Mouse (Mus musculus) cortical plate, adult 2 months (tissue): Measurements from ENCODE around the gene Capn8.

Experiments
- CTCF ChIP-seq: fragments of 200-500 bp; IDR thresholded peaks from 2 replicates; pipeline ENCODE4 v1.5.1; 2011; ENCODE audit warnings: mild to moderate bottlenecking, control low read depth, low read length; ENCODE audit not compliant: insufficient read depth; ENCODE audit errors: extremely low read depth
- POLR2A ChIP-seq: fragments of 200-500 bp; IDR thresholded peaks from 2 replicates; pipeline ENCODE4 v1.6.1; 2011; ENCODE audit warnings: mild to moderate bottlenecking, low read length, control low read depth; ENCODE audit not compliant: insufficient read depth; ENCODE audit errors: extremely low read depth

- TF ChIP-seq CTCF (no peak), POLR2A (no peak)
Measured at GRCm38 (mm10) chr1:182640094-182640493, 75.3 kb downstream of the Capn8 start.
